Mouse (Mus musculus) mammary gland, adult 2 months (tissue): ENCODE data around the gene Svs1. TPM values are rescaled to one million over a fixed set of nuclear protein-coding genes. Genes with fewer than 3 reads are reported as not detected.

Experiments
- polyA plus RNA-seq: library from polyadenylated mRNA; depleted of rRNA; stranded (reverse); fragments of >200 nt; gene quantifications from 2 replicates; pipeline ENCODE4 v1.2.3, GENCODE M21; 2012; ENCODE audit warnings: low replicate concordance; rRNA removed

Gene Svs1
- polyA plus RNA-seq = not detected in 2 replicates

GRCm38 (mm10) chr6:48986444-48986990, at the start of gene Svs1:
Gene Svs1, plus strand, starts transcription at chr6:48986861.

GRCm38 (mm10) chr6:48974663-48975062, 12.0 kb upstream of the Svs1 start, which contains the start of gene Doxl2:
Gene Doxl2, plus strand, starts transcription at chr6:48974963.

DNA sequence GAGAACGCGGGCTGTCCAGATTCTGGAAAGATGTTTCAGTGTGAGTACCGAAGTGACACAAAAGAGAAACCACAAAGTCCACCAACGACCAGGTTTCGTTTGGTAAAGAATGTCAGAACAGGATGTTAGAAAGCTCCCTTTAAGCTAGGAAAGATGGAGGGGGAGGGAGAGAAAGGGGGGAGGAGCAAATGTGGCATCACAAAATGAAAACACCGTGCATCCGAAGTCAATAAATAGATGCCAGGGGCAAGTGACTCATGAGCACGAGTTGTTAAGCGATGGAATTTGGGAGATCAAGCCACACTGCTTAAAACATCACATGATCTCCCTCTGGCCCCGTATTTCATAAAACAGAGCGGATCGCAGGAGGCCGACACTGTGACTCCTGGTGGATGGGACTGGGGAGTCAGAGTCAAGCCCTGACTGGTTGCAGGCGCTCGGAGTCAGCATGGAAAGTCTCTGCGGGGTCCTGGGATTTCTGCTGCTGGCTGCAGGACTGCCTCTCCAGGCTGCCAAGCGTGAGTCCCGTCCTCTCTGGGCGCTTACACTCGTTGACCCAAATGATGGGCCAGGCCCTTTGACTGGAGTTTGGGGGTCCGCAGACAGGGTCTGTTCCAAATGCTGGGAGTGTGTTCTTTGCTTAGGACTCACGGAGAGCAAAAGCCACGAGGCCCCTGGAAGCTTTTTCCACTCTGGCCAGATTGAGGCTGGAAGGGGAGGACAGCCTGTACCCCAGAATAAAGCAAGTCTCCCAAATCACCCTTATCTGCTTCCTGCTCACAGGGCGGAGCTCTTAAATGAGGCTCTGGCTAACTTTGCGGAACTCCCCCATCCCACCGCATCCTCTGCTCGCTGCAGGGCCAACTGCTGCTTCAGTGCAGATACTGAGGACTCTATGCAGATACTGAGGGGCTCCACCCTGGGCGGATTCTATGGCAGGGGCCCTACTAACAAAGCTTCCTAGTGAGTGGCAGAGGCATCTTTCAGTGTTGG, 49.9 kb downstream of the Svs1 start, which contains the start of gene Gpnmb:
Gene Gpnmb, plus strand, starts transcription at position 272 of the 993 bp plus-strand sequence.

Other genes starting within 250 kb of the Svs1 start
- gene Gimap1, start 247.8 kb upstream of the Svs1 start, polyA plus RNA-seq = 14.8 and 53.3 TPM in 2 replicates
- gene Gimap5, start 240.7 kb upstream of the Svs1 start, polyA plus RNA-seq = 27.6 and 43.3 TPM in 2 replicates
- gene Gimap3, start 216.0 kb upstream of the Svs1 start, polyA plus RNA-seq = 61.7 and 68.3 TPM in 2 replicates
- gene Tmem176a, start 145.9 kb upstream of the Svs1 start, polyA plus RNA-seq = 117 and 142 TPM in 2 replicates
- gene Tmem176b, start 145.4 kb upstream of the Svs1 start, polyA plus RNA-seq = 317 and 511 TPM in 2 replicates
- 14.6 and 18.5 TPM in 2 replicates for gene Aoc1, start 114.0 kb upstream of the Svs1 start, polyA plus RNA-seq
- gene 1600015I10Rik, start 57.0 kb upstream of the Svs1 start, polyA plus RNA-seq = 0.06 and 0.08 TPM in 2 replicates
- gene Doxl2, start 11.9 kb upstream of the Svs1 start, polyA plus RNA-seq = not detected in 2 replicates
- gene Gpnmb, start 49.7 kb downstream of the Svs1 start, polyA plus RNA-seq = 16.9 and 30.9 TPM in 2 replicates
- 18.4 and 27.9 TPM in 2 replicates for gene Malsu1, start 86.9 kb downstream of the Svs1 start, polyA plus RNA-seq
- 0.11 and 0.14 TPM in 2 replicates for gene Igf2bp3, start 228.1 kb downstream of the Svs1 start, polyA plus RNA-seq